Mouse (Mus musculus) kidney, embryonic 14.5 days (tissue): ENCODE results near the gene Lsr. TPM values are rescaled to one million over a fixed set of nuclear protein-coding genes. Genes with fewer than 3 reads are reported as not detected.
A peak's percentile ranks its signal among the peaks of the same experiment; 100 is the strongest.

ENCODE experiments used
- ATAC-seq: fragments of 200-750 bp; cut with Nextera tagmentation; 2 replicates; pipeline ENCODE4 v1.8.0; 2017; ENCODE audit warnings: moderate number of reproducible peaks, mild to moderate bottlenecking, moderate TSS enrichment, moderate library complexity; ENCODE audit not compliant: low FRiP score, low TSS enrichment
- H3K27ac ChIP-seq: fragments of 300-500 bp; sonication (generic); 2 replicates; pipeline ENCODE4 v1.5.1; 2014; ENCODE audit warnings: low read depth, mild to moderate bottlenecking, low read length, moderate library complexity, mixed read lengths
- H3K27me3 ChIP-seq: fragments of 300-500 bp; sonication (generic); 2 replicates; pipeline ENCODE4 v1.6.1; 2014; ENCODE audit warnings: mild to moderate bottlenecking, low read length; ENCODE audit not compliant: control insufficient read depth, insufficient read depth
- H3K36me3 ChIP-seq: fragments of 300-500 bp; sonication (generic); 2 replicates; pipeline ENCODE4 v1.6.1; 2014; ENCODE audit warnings: low read length, mixed read lengths; ENCODE audit not compliant: control insufficient read depth, insufficient read depth
- H3K4me1 ChIP-seq: fragments of 300-500 bp; sonication (generic); 2 replicates; pipeline ENCODE4 v1.6.1; 2014; ENCODE audit warnings: low read length, mixed read lengths; ENCODE audit not compliant: control insufficient read depth, insufficient read depth
- H3K4me2 ChIP-seq: fragments of 300-500 bp; sonication (generic); replicated peaks from 2 replicates; pipeline ENCODE4 v1.6.1; 2014; ENCODE audit warnings: low read depth, mild to moderate bottlenecking, low read length
- H3K4me3 ChIP-seq: fragments of 300-500 bp; sonication (generic); 2 replicates; pipeline ENCODE4 v1.5.1; 2014; ENCODE audit warnings: mild to moderate bottlenecking, low read length
- H3K9ac ChIP-seq: fragments of 300-500 bp; sonication (generic); 2 replicates; pipeline ENCODE4 v1.6.1; 2014; ENCODE audit warnings: low read depth, mild to moderate bottlenecking, low read length, moderate library complexity
- H3K9me3 ChIP-seq: fragments of 300-500 bp; sonication (generic); 2 replicates; pipeline ENCODE4 v1.6.1; 2016; ENCODE audit warnings: low read length; ENCODE audit not compliant: control insufficient read depth
- WGBS: fragments of 180-500 bp; shearing (Covaris S2); extraction: QIAGEN DNeasy Blood & Tissue Kit; methylation state at CpG from one replicate; pipeline ENCODE4 v1.1.7; 2014; 5-methylcytosine and 5-hydroxymethylcytosine counted together
- polyA plus RNA-seq: library from polyadenylated mRNA; unstranded; fragments of >200 nt; fragmentation: Nextera tagmentation; extraction: Ambion mirVana; gene quantifications from 2 replicates; pipeline ENCODE4 v1.2.1, GENCODE M21; 2014

Gene Lsr
- polyA plus RNA-seq, 1 experiment from 2014 or later, result 57.1 TPM

GRCm38 (mm10) chr7:30993986-30994385 is 20.7 kb upstream of the Lsr start:
- H3K27me3 ChIP-seq, result no peaks in the 10 kb centered on the region
- no peak overlapping the region for H3K27ac ChIP-seq
- H3K4me2 ChIP-seq, result no peak overlapping the region
- no peak overlapping the region for H3K9ac ChIP-seq
- no peaks in the 10 kb centered on the region for H3K36me3 ChIP-seq
- 92% methylated on average over 5 of the region's 5 CpGs for WGBS
- H3K9me3 ChIP-seq, result peaks cover 4% of the 10 kb centered on the region; the same call in 1 of the 2 replicates
- ATAC-seq, result no peak
- no peaks in the 10 kb centered on the region for H3K4me1 ChIP-seq
- no peak overlapping the region for H3K4me3 ChIP-seq

GRCm38 (mm10) chr7:30992148-30992547 is 18.9 kb upstream of the Lsr start:
- H3K36me3 ChIP-seq, result no peaks in the 10 kb centered on the region
- ATAC-seq, result no peak
- WGBS, result 67% methylated on average over 5 of the region's 5 CpGs
- no peak overlapping the region for H3K4me2 ChIP-seq
- no peak overlapping the region for H3K4me3 ChIP-seq
- no peaks in the 10 kb centered on the region for H3K4me1 ChIP-seq
- no peak overlapping the region for H3K9ac ChIP-seq
- no peaks in the 10 kb centered on the region for H3K27me3 ChIP-seq
- H3K9me3 ChIP-seq, result peaks cover 4% of the 10 kb centered on the region; the same call in 1 of the 2 replicates
- H3K27ac ChIP-seq, result no peak overlapping the region

GRCm38 (mm10) chr7:30988519-30989162 is 15.4 kb upstream of the Lsr start:
- H3K4me1 ChIP-seq, result no peaks in the 10 kb centered on the region
- H3K9ac ChIP-seq, result no peak overlapping the region
- no peak overlapping the region for H3K27ac ChIP-seq
- no peaks in the 10 kb centered on the region for H3K9me3 ChIP-seq
- H3K36me3 ChIP-seq, result no peaks in the 10 kb centered on the region
- no peak overlapping the region for H3K4me2 ChIP-seq
- 89% methylated on average over 4 of the region's 4 CpGs for WGBS
- no peaks in the 10 kb centered on the region for H3K27me3 ChIP-seq
- no peak for ATAC-seq
- no peak overlapping the region for H3K4me3 ChIP-seq

GRCm38 (mm10) chr7:30985357-30985756 is 12.1 kb upstream of the Lsr start:
- Histone ChIP-seq H3K9ac (no peak overlapping the region), H3K36me3 (no peaks in the 10 kb centered on the region), H3K4me1 (no peaks in the 10 kb centered on the region), H3K4me3 (no peak overlapping the region), H3K4me2 (no peak overlapping the region), H3K27me3 (no peaks in the 10 kb centered on the region), H3K27ac (no peak overlapping the region), H3K9me3 (no peaks in the 10 kb centered on the region)
- ATAC-seq, result no peak
- WGBS, result 92% methylated on average over 9 of the region's 9 CpGs

GRCm38 (mm10) chr7:30981703-30982102 is 8.4 kb upstream of the Lsr start:
- no peak overlapping the region for H3K4me2 ChIP-seq
- H3K36me3 ChIP-seq, result no peaks in the 10 kb centered on the region
- H3K27me3 ChIP-seq, result no peaks in the 10 kb centered on the region
- no peak overlapping the region for H3K4me3 ChIP-seq
- H3K9ac ChIP-seq, result no peak overlapping the region
- H3K4me1 ChIP-seq, result no peaks in the 10 kb centered on the region
- H3K9me3 ChIP-seq, result no peaks in the 10 kb centered on the region
- 97% methylated on average over 4 of the region's 4 CpGs for WGBS
- no peak overlapping the region for H3K27ac ChIP-seq
- ATAC-seq, result no peak

GRCm38 (mm10) chr7:30973501-30974289 is 431 bp upstream of the Lsr start, which contains the start of gene Fam187b:
Fam187b (plus strand) TSS chr7:30973790.
- peak within 1 kb of the TSS; percentile 73 for H3K9ac ChIP-seq
- H3K36me3 ChIP-seq, result peaks cover 11% of the 10 kb centered on the region; the same call in 1 of the 2 replicates
- no peaks in the 10 kb centered on the region; the same call in 1 of the 2 replicates for H3K4me1 ChIP-seq
- peaks cover 10% of the 10 kb centered on the region for H3K27me3 ChIP-seq
- peak; percentile 94 for ATAC-seq
- under 1% methylated on average over 36 of the region's 37 CpGs for WGBS
- peak within 1 kb of the TSS; percentile 80 for H3K27ac ChIP-seq
- H3K4me2 ChIP-seq, result peak within 1 kb of the TSS; percentile 49
- no peaks in the 10 kb centered on the region for H3K9me3 ChIP-seq
- peak within 1 kb of the TSS; percentile 59 for H3K4me3 ChIP-seq

- peak; percentile 53 for ATAC-seq
- Histone ChIP-seq H3K9me3 (no peaks in the 10 kb centered on the region), H3K27ac (peak overlapping the region; percentile 80), H3K27me3 (peaks cover 10% of the 10 kb centered on the region), H3K4me3 (peak overlapping the region; percentile 59), H3K4me1 (no peaks in the 10 kb centered on the region; the same call in 1 of the 2 replicates), H3K4me2 (peak overlapping the region; percentile 49), H3K9ac (peak overlapping the region; percentile 73), H3K36me3 (peaks cover 13% of the 10 kb centered on the region)
- WGBS, result 4% methylated on average over 41 of the region's 41 CpGs
Observed at GRCm38 (mm10) chr7:30972426-30973250, 626 bp downstream of the Lsr start.

- peaks cover 10% of the 10 kb centered on the region for H3K27me3 ChIP-seq
- no peaks in the 10 kb centered on the region; the same call in 1 of the 2 replicates for H3K4me1 ChIP-seq
- no peak overlapping the region for H3K27ac ChIP-seq
- no peak overlapping the region; the same call in 1 of the 2 replicates for H3K9ac ChIP-seq
- 83% methylated on average over 15 of the region's 15 CpGs for WGBS
- no peak for ATAC-seq
- H3K4me2 ChIP-seq, result peak overlapping the region; percentile 49
- no peaks in the 10 kb centered on the region for H3K9me3 ChIP-seq
- H3K36me3 ChIP-seq, result peaks cover 13% of the 10 kb centered on the region
- H3K4me3 ChIP-seq, result peak overlapping the region; percentile 59; the same call in 1 of the 2 replicates
Observed at GRCm38 (mm10) chr7:30971901-30972300, 1.4 kb downstream of the Lsr start.
